Mouse (Mus musculus): Measurements from ENCODE around the gene Hepacam2.
"Not testable (repeated sequence)": the region's sequence is repeated elsewhere in the genome, so short reads cannot be mapped to it uniquely, and the experiment has no call there.

The Hepacam2 gene

DNA sequence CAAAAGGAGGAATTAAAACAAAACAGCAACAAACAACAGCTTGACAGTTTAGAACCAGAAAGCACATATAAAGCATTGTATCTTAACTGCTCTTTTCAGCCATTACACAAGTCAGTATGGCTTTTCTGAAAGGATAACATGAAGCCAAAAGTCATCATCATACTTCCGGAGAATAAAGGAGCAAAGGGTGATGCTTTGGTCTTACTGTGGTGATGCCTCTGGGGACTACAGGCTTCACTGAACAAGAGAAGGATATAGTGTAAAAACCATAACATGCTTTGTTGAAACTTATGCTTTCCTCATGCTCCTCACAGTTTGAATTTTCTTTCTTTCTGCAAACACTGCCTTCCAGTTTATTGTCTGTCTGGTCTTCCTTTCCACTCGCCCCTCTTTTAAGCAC is 34.5 kb downstream of the Hepacam2 start:
- in situ Hi-C loops (cut with MboI, MseI), result no loop called here

DNA sequence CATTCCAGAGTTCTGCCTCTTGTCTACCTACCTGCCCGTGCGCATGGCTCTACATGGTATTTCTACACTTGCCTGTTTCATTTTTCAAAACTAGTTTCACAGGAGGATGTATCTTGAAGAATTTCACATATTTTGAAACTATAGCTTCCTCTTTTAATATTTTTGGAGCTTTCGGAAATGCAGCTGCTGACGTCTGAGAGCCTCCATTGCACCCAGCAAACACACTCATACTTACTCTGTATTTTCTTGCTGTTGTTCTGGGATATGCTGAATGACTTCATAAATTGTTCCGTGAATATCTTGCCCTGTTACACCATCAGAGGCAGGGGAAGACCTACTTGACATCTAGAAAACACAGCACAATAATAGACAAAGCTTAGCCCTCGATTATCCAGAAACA is 35.1 kb downstream of the Hepacam2 start:
- in situ Hi-C loops (cut with MboI, MseI), result no loop called here

DNA sequence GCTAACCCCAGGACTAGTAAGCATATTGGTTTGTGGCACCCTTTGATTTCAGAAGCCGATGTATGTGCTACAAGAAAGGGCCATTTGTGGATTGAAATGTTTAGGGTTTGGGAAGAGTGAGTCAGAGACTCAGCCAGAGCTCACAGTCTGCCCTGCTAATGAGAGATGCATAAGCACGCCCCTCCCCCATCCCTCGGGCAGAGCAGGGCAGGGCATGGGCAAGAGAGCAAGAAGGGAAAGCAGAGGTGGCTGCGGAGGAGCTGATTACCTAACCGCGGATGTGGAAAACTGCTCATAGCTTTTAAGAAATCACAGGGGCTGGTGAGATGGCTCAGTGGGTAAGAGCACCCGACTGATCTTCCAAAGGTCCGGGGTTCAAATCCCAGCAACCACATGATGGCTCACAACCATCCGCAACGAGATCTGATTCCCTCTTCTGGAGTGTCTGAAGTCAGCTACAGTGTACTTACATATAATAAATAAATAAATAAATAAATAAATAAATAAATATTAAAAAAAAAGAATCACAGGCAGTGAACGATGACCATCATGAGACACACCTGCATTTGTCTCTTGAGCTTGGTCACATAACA is 42.1 kb downstream of the Hepacam2 start:
- in situ Hi-C loops (cut with MboI, MseI), result no loop called here

DNA sequence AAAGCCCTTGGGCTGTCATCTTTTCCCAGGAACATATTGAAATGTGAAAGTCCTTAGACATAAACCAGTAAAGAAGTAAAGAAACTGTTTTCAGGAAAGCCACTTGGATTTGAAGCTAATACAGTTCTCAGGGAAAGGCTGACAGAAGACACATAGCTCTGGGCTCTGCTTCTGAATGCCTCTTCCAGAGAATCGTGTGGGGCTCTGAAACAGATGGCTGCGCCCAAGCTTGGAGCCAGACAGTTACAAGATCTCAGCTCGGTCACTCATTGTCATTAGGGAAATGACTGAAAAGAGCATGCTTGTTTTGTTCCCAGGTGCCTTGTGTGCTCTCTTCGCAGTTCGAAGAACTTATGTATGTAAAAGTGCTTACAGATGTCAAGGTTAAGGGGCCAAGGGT is 43.7 kb downstream of the Hepacam2 start:
- in situ Hi-C loops (cut with MboI, MseI), result no loop called here

DNA sequence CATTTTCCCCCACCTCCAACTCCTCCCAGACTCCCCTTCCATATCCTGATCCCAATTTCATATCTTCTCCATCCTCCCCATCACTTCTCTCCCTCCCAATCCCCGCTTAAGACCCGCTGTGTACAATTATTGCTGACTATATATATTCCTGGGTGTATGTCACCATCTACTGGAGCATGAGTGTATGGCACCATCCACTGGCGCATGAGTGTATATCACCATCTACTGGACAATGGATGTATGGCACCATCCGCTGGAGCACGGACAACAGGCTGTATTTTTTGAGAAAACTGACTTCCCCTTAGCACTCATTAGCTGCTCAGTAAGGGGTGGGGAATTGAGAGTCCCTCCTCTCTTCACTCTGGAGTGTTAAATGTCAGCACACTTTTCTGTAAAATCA is 50.7 kb downstream of the Hepacam2 start:
- in situ Hi-C loops (cut with MboI, MseI), result loop anchor here (10.0 kb wide), 1 partner anchor 393 kb away; no protein-coding TSS in a partner anchor

DNA sequence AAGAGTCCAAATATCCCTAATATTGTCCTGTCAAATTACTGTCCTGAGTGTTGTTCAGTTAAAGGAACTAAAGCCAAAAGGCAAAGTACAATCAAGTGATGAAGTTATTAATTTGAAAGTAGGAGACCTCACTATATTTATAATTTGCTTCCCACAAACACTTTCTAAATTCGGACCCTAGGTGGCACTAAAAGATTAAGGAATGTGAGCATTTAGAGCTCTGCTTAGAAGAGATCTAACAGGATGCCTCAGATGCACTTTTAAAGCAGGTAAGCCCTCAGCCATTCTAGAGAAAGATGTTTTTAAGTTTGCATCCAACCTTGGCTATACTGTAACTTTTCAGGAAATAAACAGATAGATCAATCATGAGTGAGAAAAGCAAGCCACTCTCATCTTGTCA is 54.2 kb downstream of the Hepacam2 start:
- in situ Hi-C loops (cut with MboI, MseI), result loop anchor here (10.0 kb wide), 1 partner anchor 389 kb away; no protein-coding TSS in a partner anchor

DNA sequence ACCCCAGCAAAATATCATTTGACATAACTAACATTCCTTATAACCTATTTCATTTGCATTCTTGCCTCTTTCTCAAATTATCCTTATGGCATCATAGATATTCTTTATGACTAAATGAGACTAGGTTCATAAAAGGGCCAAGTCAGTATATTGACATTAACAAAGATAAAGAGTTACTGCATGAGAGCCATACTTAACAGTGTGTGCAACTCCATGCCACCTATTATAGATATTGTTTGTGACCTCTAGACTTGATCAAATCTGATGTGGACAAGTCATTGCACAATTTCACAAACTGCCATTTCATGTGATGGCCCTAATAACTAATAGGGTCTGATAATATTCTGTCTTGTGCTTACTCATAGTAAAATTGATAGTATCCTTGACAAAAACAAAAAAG is 62.0 kb downstream of the Hepacam2 start:
- in situ Hi-C loops (cut with MboI, MseI), result no loop called here

DNA sequence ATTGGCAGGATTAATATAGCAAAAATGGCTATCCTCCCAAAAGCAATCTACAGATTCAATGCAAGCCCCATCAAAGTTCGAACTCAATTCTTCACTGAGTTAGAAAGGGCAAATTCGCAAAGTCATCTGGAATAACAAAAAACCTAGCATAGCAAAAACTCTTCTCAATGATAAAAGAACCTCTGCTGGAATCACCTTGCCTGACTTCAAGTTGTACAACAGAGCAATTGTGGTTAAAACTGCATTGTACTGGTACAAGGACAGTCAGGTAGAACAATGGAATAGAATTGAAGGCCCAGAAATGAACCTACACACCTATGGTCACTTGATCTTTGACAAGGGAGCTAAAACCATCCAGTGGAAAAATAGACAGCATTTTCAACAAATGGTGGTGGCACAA is 67.1 kb downstream of the Hepacam2 start:
- in situ Hi-C loops (cut with MboI, MseI), result not testable (repeated sequence)

DNA sequence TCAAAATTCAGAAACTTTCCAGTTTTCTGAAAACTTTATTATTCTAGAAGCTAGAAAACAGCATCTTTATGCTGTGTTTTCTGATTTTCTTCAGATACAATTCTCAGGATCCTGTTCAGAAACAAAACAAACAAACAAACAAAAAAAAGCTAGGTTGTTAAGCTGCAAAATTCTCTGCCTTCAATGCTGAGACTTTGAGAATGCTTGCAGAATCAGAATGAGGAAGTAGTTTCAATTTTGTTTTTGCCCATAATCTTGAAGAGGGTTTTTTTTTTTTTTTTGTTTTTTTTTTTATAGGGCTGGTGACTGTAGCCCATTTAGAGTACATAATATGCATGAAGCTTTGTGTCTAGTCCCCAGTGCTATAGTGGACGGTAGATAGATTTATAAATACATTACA is 71.1 kb downstream of the Hepacam2 start:
- in situ Hi-C loops (cut with MboI, MseI), result no loop called here

DNA sequence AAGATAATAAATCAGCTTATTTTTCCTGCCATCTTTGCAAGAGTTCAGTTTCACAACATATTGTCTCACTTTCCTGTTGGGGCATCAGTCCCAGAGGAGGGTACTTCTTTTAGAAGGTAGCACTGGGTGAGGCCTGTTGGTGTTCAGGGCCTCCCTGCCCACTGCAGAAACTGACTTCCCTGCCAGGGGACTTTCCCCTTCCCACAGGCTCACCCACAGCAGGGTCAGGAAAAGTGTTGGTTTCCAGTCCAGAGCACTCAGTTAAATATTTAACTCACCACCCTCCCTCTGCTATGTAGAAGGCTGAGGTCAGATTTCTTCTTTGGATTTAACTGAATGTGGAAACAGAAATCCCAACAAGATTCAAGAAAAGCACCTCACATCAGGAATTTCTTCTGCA is 72.8 kb downstream of the Hepacam2 start:
- in situ Hi-C loops (cut with MboI, MseI), result not testable (repeated sequence)

DNA sequence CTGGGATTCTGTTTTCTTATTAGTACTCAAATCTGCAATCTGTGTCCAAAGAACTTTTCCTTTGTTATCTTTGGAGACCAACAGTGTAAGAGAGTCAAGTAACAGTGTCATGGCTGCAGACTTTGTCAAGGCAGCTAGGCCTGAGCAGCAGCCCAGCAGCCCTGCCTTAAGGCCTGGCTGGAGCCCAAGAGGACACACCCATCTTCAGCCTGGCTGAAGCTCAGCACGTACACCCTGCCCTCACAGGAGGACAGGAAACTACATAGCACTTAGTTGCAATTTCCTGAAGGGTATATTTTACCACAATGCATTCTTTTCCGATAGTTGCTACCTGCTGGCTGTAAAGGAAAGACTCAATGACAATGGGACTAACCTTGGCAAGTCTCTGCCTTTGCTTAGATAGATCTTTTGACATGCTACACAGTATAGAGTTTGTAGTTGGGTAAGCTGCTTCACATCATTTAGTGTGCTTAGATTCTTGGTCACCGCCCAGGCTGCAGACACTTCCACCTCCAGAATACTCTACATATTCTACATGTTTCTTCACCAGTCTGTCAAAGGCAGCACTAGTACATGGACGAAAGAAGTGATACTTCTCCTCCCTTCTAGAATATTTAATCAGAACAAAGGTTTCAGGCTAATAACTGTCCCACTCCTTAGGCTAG is 73.4 kb downstream of the Hepacam2 start:
- in situ Hi-C loops (cut with MboI, MseI), result not testable (repeated sequence)

Data from T-helper 1 cell (primary cell).